Mouse (Mus musculus) MN1 (cell line): ENCODE data around the gene Pde4d.
A peak's percentile ranks its signal among the peaks of the same experiment; 100 is the strongest.

Source experiments
- DNase-seq: peaks from one replicate; pipeline ENCODE4 v3.0.0-alpha.2; 2016; ENCODE audit warnings: low spot score

Gene Pde4d

GRCm38 (mm10) chr13:108449116-108450097 lies at the start of gene Pde4d:
Gene Pde4d, plus strand, starts transcription at chr13:108449948.
- DNase-seq = no peak

GRCm38 (mm10) chr13:108403197-108403596 lies 46.6 kb upstream of the Pde4d start:
- no peak for DNase-seq

GRCm38 (mm10) chr13:108404372-108404771 lies 45.4 kb upstream of the Pde4d start:
- no peak for DNase-seq

DNA sequence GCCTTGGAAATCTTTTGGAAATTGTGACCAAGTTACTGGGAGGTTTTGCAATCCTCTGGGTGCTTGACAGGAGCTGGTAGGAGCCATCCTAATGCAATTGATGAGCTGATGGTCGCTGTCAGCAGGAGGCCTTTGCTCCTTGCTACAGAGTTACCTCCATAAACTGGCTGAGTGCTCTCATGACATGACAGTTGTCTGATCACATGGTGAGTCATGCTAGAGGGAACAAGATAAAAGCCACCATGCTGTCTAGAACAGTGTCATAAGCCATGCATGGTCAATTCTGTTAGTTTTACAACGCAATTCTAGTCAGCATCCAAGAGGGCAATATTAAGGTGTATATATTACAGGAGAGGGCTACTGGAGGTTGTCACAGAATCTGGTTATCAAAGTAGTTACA lies 34.3 kb upstream of the Pde4d start:
- DNase-seq = peak; percentile 32

DNA sequence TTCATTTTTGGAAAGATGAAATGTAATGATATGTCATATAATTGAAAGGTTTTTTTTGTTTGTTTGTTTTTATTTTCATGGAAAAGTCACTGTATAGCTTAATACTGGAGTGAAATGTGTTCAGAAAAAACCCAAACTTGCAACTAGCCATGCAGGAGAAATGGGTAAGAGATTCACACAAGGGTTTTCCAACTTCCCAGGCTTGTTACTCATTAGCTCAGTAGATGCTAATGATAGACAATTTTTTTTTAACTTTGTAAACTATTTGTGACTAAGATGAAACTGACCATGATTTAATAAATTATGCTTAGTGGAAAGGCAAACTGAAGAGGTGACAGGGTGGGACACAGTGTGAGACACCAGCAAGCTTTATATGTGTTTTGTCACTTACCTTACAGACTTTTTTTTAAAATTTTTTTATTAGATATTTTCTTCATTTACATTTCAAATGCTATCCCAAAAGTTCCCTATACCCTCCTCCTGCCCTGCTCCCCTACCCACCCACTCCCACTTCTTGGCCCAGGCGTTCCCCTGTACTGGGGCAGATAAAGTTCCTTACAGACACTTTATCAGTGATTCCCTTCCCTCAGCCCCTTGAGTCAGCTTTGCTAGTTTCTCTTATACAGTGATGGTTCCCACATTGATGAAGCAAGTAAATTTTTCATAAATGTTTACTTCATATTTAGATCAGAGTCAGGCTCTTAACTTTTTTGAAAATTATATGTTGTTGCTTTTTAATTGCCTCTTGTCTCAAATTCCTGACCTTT lies 30.8 kb upstream of the Pde4d start:
- DNase-seq = no peak

GRCm38 (mm10) chr13:108426322-108426721 lies 23.4 kb upstream of the Pde4d start:
- no peak for DNase-seq

- DNase-seq = peak; percentile 14
Measured at GRCm38 (mm10) chr13:108428809-108429208, 20.9 kb upstream of the Pde4d start.

- no peak for DNase-seq
Measured at GRCm38 (mm10) chr13:108429623-108430022, 20.1 kb upstream of the Pde4d start.

DNA sequence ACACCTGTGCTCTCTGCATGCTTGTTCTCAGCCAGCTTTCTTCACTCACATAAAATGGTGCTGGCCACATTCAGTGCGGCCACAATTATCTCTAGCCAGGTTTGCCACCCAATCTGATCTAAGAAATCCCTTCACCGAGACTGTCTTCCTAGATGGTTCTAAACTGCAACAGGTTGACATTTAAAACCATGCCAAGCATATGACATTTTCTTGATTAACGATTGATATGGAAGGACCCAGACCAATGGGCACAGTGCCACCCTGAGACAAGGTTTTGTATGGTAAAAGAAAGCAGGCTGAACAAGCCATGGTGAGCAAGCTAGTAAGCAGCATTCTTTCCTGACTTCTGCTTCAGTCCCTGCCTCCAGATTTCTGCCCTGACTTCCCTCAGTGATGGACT lies 18.0 kb upstream of the Pde4d start:
- no peak for DNase-seq

DNA sequence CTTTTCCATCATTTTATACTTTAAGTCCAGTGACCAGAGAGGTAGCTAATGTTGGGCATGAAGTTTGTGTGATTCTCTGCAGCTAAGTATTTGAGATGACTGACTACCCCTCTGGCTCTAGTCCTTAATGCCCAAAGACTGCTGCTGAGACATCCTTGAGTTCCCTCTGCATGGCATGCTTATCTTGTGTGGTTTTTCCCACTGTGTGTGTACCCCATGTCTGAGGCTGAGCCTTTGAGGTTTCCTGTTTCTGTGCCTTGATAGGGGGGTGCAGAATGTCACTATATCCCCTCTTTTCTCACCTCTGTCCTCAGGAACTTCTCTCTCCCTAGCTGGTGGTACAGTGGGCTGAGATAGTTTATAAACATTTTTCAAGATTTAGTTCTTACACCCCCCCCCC lies 14.1 kb upstream of the Pde4d start:
- DNase-seq = no peak

GRCm38 (mm10) chr13:108437424-108437823 lies 12.3 kb upstream of the Pde4d start:
- no peak for DNase-seq

DNA sequence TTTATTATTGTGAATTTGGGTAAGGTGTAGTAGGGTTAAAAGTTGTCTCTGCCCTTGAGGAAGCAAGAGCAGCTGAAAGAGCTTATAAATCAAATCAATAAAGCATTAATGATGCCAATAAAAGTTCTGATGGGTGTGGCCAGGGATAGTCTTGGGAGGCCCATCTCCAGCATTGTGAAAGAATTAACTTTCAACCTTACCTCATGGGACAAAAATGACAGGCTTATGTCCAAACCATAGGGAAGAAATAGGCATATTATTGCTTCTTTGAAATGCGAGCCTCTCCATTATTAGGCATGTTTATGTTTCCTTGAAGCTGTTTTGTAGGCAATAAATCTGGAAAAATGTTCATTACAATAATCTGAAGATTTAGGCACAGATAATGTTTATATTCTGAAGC lies 10.7 kb upstream of the Pde4d start:
- no peak for DNase-seq

GRCm38 (mm10) chr13:108448348-108448931 lies 1.3 kb upstream of the Pde4d start:
- DNase-seq = no peak

DNA sequence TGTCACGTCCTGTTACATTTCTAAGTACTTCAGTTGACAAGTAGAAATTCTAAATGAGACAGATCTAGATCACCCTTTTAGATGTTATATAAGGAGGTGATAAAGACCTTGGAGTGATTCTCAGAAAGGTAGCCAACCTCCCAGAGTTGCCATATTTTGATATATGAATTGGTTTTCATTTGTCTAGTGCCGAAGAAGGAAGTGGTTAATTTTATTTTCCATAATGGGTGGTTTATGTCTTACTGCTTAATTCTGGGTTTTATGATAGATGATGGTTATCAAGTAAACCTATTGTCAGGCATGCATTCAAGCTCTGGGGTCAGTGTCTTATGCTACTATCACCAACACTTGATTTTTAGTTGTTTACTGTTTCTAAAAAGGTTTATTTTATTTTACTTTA lies 1.4 kb downstream of the Pde4d start:
- no peak for DNase-seq

- no peak for DNase-seq
Measured at GRCm38 (mm10) chr13:108453064-108453919, 3.5 kb downstream of the Pde4d start.

GRCm38 (mm10) chr13:108462518-108462917 lies 12.8 kb downstream of the Pde4d start:
- DNase-seq = no peak

- no peak for DNase-seq
Measured at GRCm38 (mm10) chr13:108465755-108466154, 16.0 kb downstream of the Pde4d start.

GRCm38 (mm10) chr13:108467046-108467445 lies 17.3 kb downstream of the Pde4d start:
- DNase-seq = no peak

GRCm38 (mm10) chr13:108480451-108480850 lies 30.7 kb downstream of the Pde4d start:
- no peak for DNase-seq

- DNase-seq = no peak
Measured at GRCm38 (mm10) chr13:108485036-108485435, 35.3 kb downstream of the Pde4d start.

GRCm38 (mm10) chr13:108487066-108487465 lies 37.3 kb downstream of the Pde4d start:
- no peak for DNase-seq

GRCm38 (mm10) chr13:108489825-108490224 lies 40.1 kb downstream of the Pde4d start:
- no peak for DNase-seq
